In the genomic region with DNA sequence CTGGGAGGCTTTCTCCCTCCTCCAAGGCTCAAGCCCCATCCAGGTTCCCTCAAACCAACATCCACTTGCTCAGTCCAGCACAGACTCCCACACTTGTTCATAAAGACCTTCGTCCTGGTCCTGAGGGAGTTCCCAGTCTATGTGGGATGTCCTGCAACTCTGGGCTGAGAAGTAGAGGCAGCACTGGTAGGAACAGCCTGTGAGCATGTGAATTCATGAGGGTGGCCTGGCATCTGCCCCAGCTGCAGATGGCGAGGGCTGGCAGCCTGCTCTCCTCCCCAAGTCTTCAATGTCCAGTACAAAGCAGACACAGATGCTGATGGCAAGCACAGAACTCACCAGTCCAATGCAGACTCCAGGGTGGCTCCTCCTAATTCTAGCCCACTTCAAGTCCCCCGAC, we compare ENCODE assay signal across 25 mouse cellular contexts. TPM values are rescaled to one million over a fixed set of nuclear protein-coding genes. Genes with fewer than 3 reads are reported as not detected.
DNase-seq lines count a peak whose midpoint lies in the region; ATAC-seq and TF ChIP-seq lines count a peak whose summit lies in the region.
"Had no signal": no experiment of that assay in that cellular context is flagged by ENCODE, and none has a peak within 500 bp of the region (broad histone marks: within the 10 kb centered on the region; RNA-seq: fewer than 3 reads in every experiment).

No protein-coding gene starts in this region.

- no peak overlapping the region for H3K27ac ChIP-seq in forebrain, embryonic 11.5 days (ENCODE audit: low read depth, low read length)
- H3K27ac ChIP-seq in forebrain, embryonic 16.5 days (ENCODE audit: low read length), result no peak overlapping the region
- H3K27ac ChIP-seq in layer of hippocampus, adult 2 months, result peak overlapping the region; percentile 47; the same call in 1 of the 2 replicates
- H3K27ac ChIP-seq in bone marrow macrophage, adult 2 months (ENCODE audit: insufficient read depth, low read depth, low read length), result peak overlapping the region; percentile 65
- H3K27ac ChIP-seq in embryonic facial prominence, embryonic 10.5 days (replicated peaks), result no peak overlapping the region
- H3K27ac ChIP-seq: embryonic facial prominence, embryonic 13.5 days; forebrain, embryonic 15.5 days; hindbrain, embryonic 14.5 days; limb, embryonic 13.5 days; midbrain, embryonic 13.5 days; neural tube, embryonic 13.5 days had no signal

- H3K9ac ChIP-seq in forebrain, embryonic 11.5 days (ENCODE audit: low read length), result no peak overlapping the region
- no peak overlapping the region for H3K9ac ChIP-seq in forebrain, embryonic 16.5 days (replicated peaks; ENCODE audit: low read depth, low read length)
- H3K9ac ChIP-seq: embryonic facial prominence, embryonic 13.5 days; forebrain, embryonic 15.5 days; heart, embryonic 12.5 days; hindbrain, embryonic 14.5 days; limb, embryonic 13.5 days; midbrain, embryonic 13.5 days; neural tube, embryonic 13.5 days had no signal

- no peak for ATAC-seq in forebrain, embryonic 11.5 days (replicated peaks; ENCODE audit: low FRiP score)
- ATAC-seq in forebrain, embryonic 16.5 days, result no peak
- ATAC-seq: forebrain, embryonic 15.5 days; intestine, embryonic 16.5 days; midbrain, embryonic 13.5 days had no signal

- H3K4me2 ChIP-seq in forebrain, embryonic 11.5 days (ENCODE audit: low read depth, low read length, severe bottlenecking), result no peak overlapping the region
- H3K4me2 ChIP-seq in forebrain, embryonic 16.5 days (ENCODE audit: low read length), result no peak overlapping the region
- H3K4me2 ChIP-seq: embryonic facial prominence, embryonic 13.5 days; forebrain, embryonic 15.5 days; heart, embryonic 12.5 days; hindbrain, embryonic 14.5 days; limb, embryonic 13.5 days; midbrain, embryonic 13.5 days; neural tube, embryonic 13.5 days had no signal

- no peak for TF ChIP-seq POLR2A in bone marrow macrophage, adult 2 months (IDR thresholded peaks at IDR 0.05; ENCODE audit: borderline replicate concordance, low read depth, low read length)

- peaks cover 5% of the 10 kb centered on the region; the same call in 1 of the 2 replicates for H3K4me1 ChIP-seq in forebrain, embryonic 11.5 days (replicated peaks; ENCODE audit: control insufficient read depth, insufficient read depth, low read length)
- peaks cover 4% of the 10 kb centered on the region for H3K4me1 ChIP-seq in forebrain, embryonic 16.5 days (replicated peaks; ENCODE audit: control insufficient read depth, insufficient read depth, low read length)
- peaks cover 27% of the 10 kb centered on the region for H3K4me1 ChIP-seq in bone marrow macrophage, adult 2 months (ENCODE audit: control insufficient read depth, insufficient read depth, low read length)
- peaks cover 8% of the 10 kb centered on the region for H3K4me1 ChIP-seq in embryonic facial prominence, embryonic 10.5 days

- peak; percentile 50 for DNase-seq in forebrain, embryonic 11.5 days (ENCODE audit: low spot score)
- no peak for DNase-seq in layer of hippocampus, adult 2 months (ENCODE audit: low spot score in 2 of 2)
- no peak for DNase-seq in layer of hippocampus, postnatal 14 days (ENCODE audit: low spot score in 2 of 2)
- peak; percentile 7 for DNase-seq in embryonic facial prominence, embryonic 10.5 days (ENCODE audit: low spot score)
- no peak for DNase-seq in gastrocnemius, adult 8-10 months (ENCODE audit: low spot score in 2 of 2)
- DNase-seq: B cell, adult 2 months; cerebellum, adult 2 months; lung, postnatal 10 days; right cerebral cortex, adult 18-20 months had no signal

- H3K27me3 ChIP-seq in forebrain, embryonic 11.5 days (ENCODE audit: control insufficient read depth, insufficient read depth, low read length), result no peaks in the 10 kb centered on the region
- no peaks in the 10 kb centered on the region for H3K27me3 ChIP-seq in forebrain, embryonic 16.5 days (replicated peaks; ENCODE audit: control insufficient read depth, insufficient read depth, low read length)
- H3K27me3 ChIP-seq in embryonic facial prominence, embryonic 10.5 days (replicated peaks; ENCODE audit: low read depth, poor library complexity, severe bottlenecking), result peaks cover 8% of the 10 kb centered on the region
- H3K27me3 ChIP-seq: forebrain, embryonic 15.5 days; limb, embryonic 13.5 days had no signal

- no peak for TF ChIP-seq CTCF in layer of hippocampus, adult 2 months (conservative IDR thresholded peaks at IDR 0.05)
- TF ChIP-seq CTCF in bone marrow macrophage, adult 2 months (IDR thresholded peaks at IDR 0.05; ENCODE audit: low read depth, low read length), result no peak

- peaks cover 16% of the 10 kb centered on the region for H3K36me3 ChIP-seq in forebrain, embryonic 11.5 days (ENCODE audit: control insufficient read depth, insufficient read depth, low read length)
- H3K36me3 ChIP-seq in forebrain, embryonic 16.5 days (ENCODE audit: control insufficient read depth, insufficient read depth), result peaks cover 13% of the 10 kb centered on the region
- peaks cover 61% of the 10 kb centered on the region for H3K36me3 ChIP-seq in embryonic facial prominence, embryonic 10.5 days (replicated peaks)

- H3K9me3 ChIP-seq in forebrain, embryonic 11.5 days (ENCODE audit: control insufficient read depth, low read length), result no peaks in the 10 kb centered on the region
- no peaks in the 10 kb centered on the region for H3K9me3 ChIP-seq in forebrain, embryonic 16.5 days (ENCODE audit: control insufficient read depth, low read length)
- H3K9me3 ChIP-seq in embryonic facial prominence, embryonic 10.5 days, result no peaks in the 10 kb centered on the region
- H3K9me3 ChIP-seq: embryonic facial prominence, embryonic 13.5 days; forebrain, embryonic 15.5 days; heart, embryonic 12.5 days; limb, embryonic 13.5 days; midbrain, embryonic 13.5 days; neural tube, embryonic 13.5 days had no signal

- 91% methylated on average over 3 of the region's 3 CpGs for WGBS in forebrain, embryonic 11.5 days
- 91% methylated on average over 3 of the region's 3 CpGs for WGBS in forebrain, embryonic 16.5 days
- 94% methylated on average over 3 of the region's 3 CpGs for WGBS in embryonic facial prominence, embryonic 10.5 days

- H3K4me3 ChIP-seq in forebrain, embryonic 11.5 days (ENCODE audit: low read depth, low read length), result no peak overlapping the region
- H3K4me3 ChIP-seq in forebrain, embryonic 16.5 days (replicated peaks; ENCODE audit: low read length), result no peak overlapping the region
- H3K4me3 ChIP-seq in layer of hippocampus, adult 2 months, result no peak overlapping the region
- no peak overlapping the region for H3K4me3 ChIP-seq in bone marrow macrophage, adult 2 months (ENCODE audit: insufficient read depth, low read length)
- no peak overlapping the region for H3K4me3 ChIP-seq in embryonic facial prominence, embryonic 10.5 days
- H3K4me3 ChIP-seq: embryonic facial prominence, embryonic 13.5 days; forebrain, embryonic 15.5 days; heart, embryonic 12.5 days; limb, embryonic 13.5 days; midbrain, embryonic 13.5 days; neural tube, embryonic 13.5 days had no signal

RNA-seq across cellular contexts. Expression of gene Plpp2, which starts 4.7 kb away (rescaled TPM):
- 14.2 and 15.6 TPM in 2 replicates for polyA plus RNA-seq in forebrain, embryonic 11.5 days (2014; fragmentation: Nextera tagmentation; extraction: Ambion mirVana)
- 9.0 and 11.6 TPM in 2 replicates for polyA plus RNA-seq in forebrain, embryonic 16.5 days (2015; fragmentation: Nextera tagmentation; extraction: Ambion mirVana)
- total RNA-seq in layer of hippocampus, adult 2 months (2021), result 1 to 10 TPM; 4.2 to 4.9 TPM
- total RNA-seq in layer of hippocampus, postnatal 14 days (2021), result 1 to 10 TPM; 5.2 to 8.5 TPM
- polyA plus RNA-seq in bone marrow macrophage, adult 2 months (2012; ENCODE audit: insufficient read depth, insufficient read length, missing spikeins), result 16.9 and 21.1 TPM in 2 replicates
- 28.4 and 29.2 TPM in 2 replicates for polyA plus RNA-seq in embryonic facial prominence, embryonic 10.5 days (2016; fragmentation: Nextera tagmentation; extraction: Ambion mirVana)
- total RNA-seq in gastrocnemius, adult 8-10 months (2022), result 1 to 10 TPM in 1 of 4 experiments, under 1 TPM in 3; 0.29 to 1.3 (median 0.50) TPM

RNA-seq across cellular contexts. Expression of gene Mier2, which starts 16.7 kb away (rescaled TPM):
- polyA plus RNA-seq in forebrain, embryonic 11.5 days (2014; fragmentation: Nextera tagmentation; extraction: Ambion mirVana), result 64.4 and 67.7 TPM in 2 replicates
- polyA plus RNA-seq in forebrain, embryonic 16.5 days (2015; fragmentation: Nextera tagmentation; extraction: Ambion mirVana), result 59.8 and 68.5 TPM in 2 replicates
- 10 to 100 TPM; 60.1 to 61.6 TPM for total RNA-seq in layer of hippocampus, adult 2 months (2021)
- total RNA-seq in layer of hippocampus, postnatal 14 days (2021), result 10 to 100 TPM; 51.5 to 52.8 TPM
- polyA plus RNA-seq in bone marrow macrophage, adult 2 months (2012; ENCODE audit: insufficient read depth, insufficient read length, missing spikeins), result 32.1 and 35.1 TPM in 2 replicates
- 76.4 and 77.3 TPM in 2 replicates for polyA plus RNA-seq in embryonic facial prominence, embryonic 10.5 days (2016; fragmentation: Nextera tagmentation; extraction: Ambion mirVana)
- total RNA-seq in gastrocnemius, adult 8-10 months (2022), result 10 to 100 TPM; 20.1 to 23.4 (median 21.2) TPM

RNA-seq across cellular contexts. Expression of gene Theg, which starts 48.8 kb away (rescaled TPM):
- polyA plus RNA-seq in forebrain, embryonic 11.5 days (2014; fragmentation: Nextera tagmentation; extraction: Ambion mirVana), result not detected in 2 replicates
- not detected in 2 replicates for polyA plus RNA-seq in forebrain, embryonic 16.5 days (2015; fragmentation: Nextera tagmentation; extraction: Ambion mirVana)
- total RNA-seq in layer of hippocampus, adult 2 months (2021), result 1 to 10 TPM in 1 of 2 experiments, not detected in 1; 1.2 TPM
- not detected for total RNA-seq in layer of hippocampus, postnatal 14 days (2021)
- not detected in 2 replicates for polyA plus RNA-seq in bone marrow macrophage, adult 2 months (2012; ENCODE audit: insufficient read depth, insufficient read length, missing spikeins)
- polyA plus RNA-seq in embryonic facial prominence, embryonic 10.5 days (2016; fragmentation: Nextera tagmentation; extraction: Ambion mirVana), result not detected in 2 replicates
- not detected for total RNA-seq in gastrocnemius, adult 8-10 months (2022)
- total RNA-seq: gastrocnemius, adult 18-20 months; heart, postnatal 25 days; megakaryocyte, adult 5-6 weeks had no signal
- polyA plus RNA-seq: brain, embryonic 14.5 days; cerebellum, adult 2 months; embryonic facial prominence, embryonic 13.5 days; forebrain, embryonic 15.5 days; heart, embryonic 12.5 days; hindbrain, embryonic 14.5 days; intestine, embryonic 16.5 days; kidney, embryonic 16.5 days; limb, embryonic 13.5 days; liver, embryonic 16.5 days; midbrain, embryonic 13.5 days; neural tube, embryonic 13.5 days had no signal

Comparison
In these comparisons a context has a peak if more than half of its experiments do, and no peak if none do; other contexts are left out.
1. DNase-seq: peak in forebrain, embryonic 11.5 days (single experiment) and embryonic facial prominence, embryonic 10.5 days (single experiment); none in layer of hippocampus, adult 2 months (0 of 2), layer of hippocampus, postnatal 14 days (0 of 2) and gastrocnemius, adult 8-10 months (0 of 2).
2. H3K27ac ChIP-seq: peak in layer of hippocampus, adult 2 months (single experiment) and bone marrow macrophage, adult 2 months (single experiment); none in forebrain, embryonic 11.5 days (single experiment), forebrain, embryonic 16.5 days (single experiment) and embryonic facial prominence, embryonic 10.5 days (single experiment).